Mouse (Mus musculus) hindbrain, embryonic 15.5 days (tissue): ENCODE measurements at regions not wholly inside any gene's neighbourhood (a gene's known extent, or its start where the extent isn't known, plus 50 kb on each side); places are given as distances from the start of the nearest gene placed in this dataset.

Experiments
- ATAC-seq: fragments of 200-750 bp; cut with Nextera tagmentation; 2 replicates; pipeline ENCODE4 v1.8.0; 2017; ENCODE audit warnings: low read depth, moderate number of reproducible peaks, moderate TSS enrichment; ENCODE audit not compliant: low FRiP score
- H3K27ac ChIP-seq: fragments of 300-500 bp; sonication (generic); replicated peaks from 2 replicates; pipeline ENCODE4 v1.5.1; 2015; ENCODE audit warnings: mild to moderate bottlenecking, inconsistent platforms
- H3K27me3 ChIP-seq: fragments of 300-500 bp; sonication (generic); 2 replicates; pipeline ENCODE4 v1.6.1; 2015; ENCODE audit warnings: control low read depth, inconsistent platforms
- H3K36me3 ChIP-seq: fragments of 300-500 bp; sonication (generic); 2 replicates; pipeline ENCODE4 v1.6.1; 2015; ENCODE audit warnings: control low read depth, inconsistent platforms
- H3K4me1 ChIP-seq: fragments of 300-500 bp; sonication (generic); replicated peaks from 2 replicates; pipeline ENCODE4 v1.6.1; 2015; ENCODE audit warnings: control low read depth, inconsistent platforms
- H3K4me2 ChIP-seq: fragments of 300-500 bp; sonication (generic); 2 replicates; pipeline ENCODE4 v1.6.1; 2015; ENCODE audit warnings: moderate library complexity, mild to moderate bottlenecking, inconsistent platforms
- H3K4me3 ChIP-seq: fragments of 300-500 bp; sonication (generic); 2 replicates; pipeline ENCODE4 v1.5.1; 2015; ENCODE audit warnings: mild to moderate bottlenecking, inconsistent platforms
- H3K9ac ChIP-seq: fragments of 300-500 bp; sonication (generic); 2 replicates; pipeline ENCODE4 v1.6.1; 2015; ENCODE audit warnings: inconsistent platforms
- H3K9me3 ChIP-seq: fragments of 300-500 bp; sonication (generic); 2 replicates; pipeline ENCODE4 v1.6.1; 2016; ENCODE audit warnings: control low read depth, inconsistent platforms
- WGBS: fragments of 180-500 bp; shearing (Covaris S2); methylation state at CpG from one replicate; pipeline ENCODE4 v1.1.7; 2015; 5-methylcytosine and 5-hydroxymethylcytosine counted together

GRCm38 (mm10) chr9:74342176-74342575, 232.0 kb downstream of the Wdr72 start:
- Histone ChIP-seq H3K9me3 (no peaks in the 10 kb centered on the region), H3K27ac (no peak overlapping the region), H3K4me2 (no peak overlapping the region), H3K4me3 (no peak overlapping the region), H3K36me3 (no peaks in the 10 kb centered on the region), H3K4me1 (no peaks in the 10 kb centered on the region), H3K9ac (no peak overlapping the region), H3K27me3 (no peaks in the 10 kb centered on the region)
- WGBS, result 72% methylated on average over 1 of the region's 1 CpGs
- no peak for ATAC-seq

- H3K36me3 ChIP-seq, result no peaks in the 10 kb centered on the region
- H3K4me3 ChIP-seq, result no peak overlapping the region
- ATAC-seq, result no peak
- H3K9me3 ChIP-seq, result no peaks in the 10 kb centered on the region
- no peak overlapping the region for H3K4me2 ChIP-seq
- no peaks in the 10 kb centered on the region for H3K4me1 ChIP-seq
- WGBS, result 52% methylated on average over 7 of the region's 7 CpGs
- no peak overlapping the region for H3K27ac ChIP-seq
- H3K9ac ChIP-seq, result no peak overlapping the region
- no peaks in the 10 kb centered on the region for H3K27me3 ChIP-seq
Measured at GRCm38 (mm10) chr9:74345027-74345426, 234.9 kb downstream of the Wdr72 start.

GRCm38 (mm10) chr9:74348776-74349175, 238.6 kb downstream of the Wdr72 start:
- Histone ChIP-seq H3K4me3 (no peak overlapping the region), H3K36me3 (no peaks in the 10 kb centered on the region), H3K9me3 (no peaks in the 10 kb centered on the region), H3K4me2 (no peak overlapping the region), H3K4me1 (no peaks in the 10 kb centered on the region), H3K27me3 (no peaks in the 10 kb centered on the region), H3K27ac (no peak overlapping the region), H3K9ac (no peak overlapping the region)
- ATAC-seq, result no peak
- 31% methylated on average over 2 of the region's 2 CpGs for WGBS

GRCm38 (mm10) chr9:74365930-74366438, 255.8 kb downstream of the Wdr72 start:
- 8% methylated on average over 3 of the region's 3 CpGs for WGBS
- no peaks in the 10 kb centered on the region for H3K36me3 ChIP-seq

GRCm38 (mm10) chr9:74376191-74376590, 266.0 kb downstream of the Wdr72 start:
- Histone ChIP-seq H3K4me1 (no peaks in the 10 kb centered on the region), H3K27ac (no peak overlapping the region), H3K9ac (no peak overlapping the region), H3K4me2 (no peak overlapping the region), H3K4me3 (no peak overlapping the region), H3K36me3 (no peaks in the 10 kb centered on the region), H3K9me3 (no peaks in the 10 kb centered on the region), H3K27me3 (no peaks in the 10 kb centered on the region)
- no peak for ATAC-seq

More at GRCm38 (mm10) chr9:74365930-74366438, 255.8 kb downstream of the Wdr72 start:
- Histone ChIP-seq H3K4me1 (no peaks in the 10 kb centered on the region), H3K9ac (no peak overlapping the region), H3K4me3 (no peak overlapping the region), H3K27me3 (no peaks in the 10 kb centered on the region), H3K27ac (no peak overlapping the region), H3K9me3 (no peaks in the 10 kb centered on the region), H3K4me2 (no peak overlapping the region)
- ATAC-seq, result no peak

- no peak for ATAC-seq
- H3K9me3 ChIP-seq, result no peaks in the 10 kb centered on the region
- no peaks in the 10 kb centered on the region for H3K36me3 ChIP-seq
- no peak overlapping the region for H3K4me2 ChIP-seq
- no peak overlapping the region for H3K27ac ChIP-seq
- H3K4me3 ChIP-seq, result no peak overlapping the region
- H3K27me3 ChIP-seq, result no peaks in the 10 kb centered on the region
- H3K9ac ChIP-seq, result no peak overlapping the region
- H3K4me1 ChIP-seq, result no peaks in the 10 kb centered on the region
Measured at GRCm38 (mm10) chr9:74377204-74377603, 267.0 kb downstream of the Wdr72 start.

GRCm38 (mm10) chr9:74384206-74384896, 274.2 kb downstream of the Wdr72 start:
- no peak overlapping the region for H3K9ac ChIP-seq
- H3K9me3 ChIP-seq, result no peaks in the 10 kb centered on the region
- no peak for ATAC-seq
- no peaks in the 10 kb centered on the region for H3K27me3 ChIP-seq
- 57% methylated on average over 8 of the region's 8 CpGs for WGBS
- H3K4me2 ChIP-seq, result no peak overlapping the region
- no peaks in the 10 kb centered on the region for H3K4me1 ChIP-seq
- no peak overlapping the region for H3K4me3 ChIP-seq
- no peak overlapping the region for H3K27ac ChIP-seq
- H3K36me3 ChIP-seq, result no peaks in the 10 kb centered on the region

GRCm38 (mm10) chr9:74425594-74425993, 315.4 kb downstream of the Wdr72 start:
- no peak overlapping the region for H3K9ac ChIP-seq
- ATAC-seq, result no peak

GRCm38 (mm10) chr9:74449981-74450380, 339.8 kb downstream of the Wdr72 start:
- Histone ChIP-seq H3K36me3 (no peaks in the 10 kb centered on the region), H3K9ac (no peak overlapping the region)
- WGBS, result 49% methylated on average over 5 of the region's 5 CpGs

More at GRCm38 (mm10) chr9:74425594-74425993, 315.4 kb downstream of the Wdr72 start:
- no peaks in the 10 kb centered on the region for H3K9me3 ChIP-seq
- 92% methylated on average over 2 of the region's 2 CpGs for WGBS
- H3K27me3 ChIP-seq, result no peaks in the 10 kb centered on the region
- no peak overlapping the region for H3K4me2 ChIP-seq
- no peaks in the 10 kb centered on the region for H3K36me3 ChIP-seq
- no peak overlapping the region for H3K27ac ChIP-seq
- peaks cover 3% of the 10 kb centered on the region; the same call in 1 of the 2 replicates for H3K4me1 ChIP-seq
- no peak overlapping the region for H3K4me3 ChIP-seq

GRCm38 (mm10) chr9:74461084-74461483, 350.9 kb downstream of the Wdr72 start:
- Histone ChIP-seq H3K36me3 (no peaks in the 10 kb centered on the region), H3K4me1 (no peaks in the 10 kb centered on the region), H3K4me2 (no peak overlapping the region), H3K27me3 (no peaks in the 10 kb centered on the region), H3K27ac (no peak overlapping the region), H3K9ac (no peak overlapping the region), H3K4me3 (no peak overlapping the region), H3K9me3 (no peaks in the 10 kb centered on the region)
- no peak for ATAC-seq
- WGBS, result 24% methylated on average over 2 of the region's 2 CpGs

More at GRCm38 (mm10) chr9:74449981-74450380, 339.8 kb downstream of the Wdr72 start:
- Histone ChIP-seq H3K4me2 (no peak overlapping the region), H3K9me3 (no peaks in the 10 kb centered on the region), H3K27me3 (no peaks in the 10 kb centered on the region), H3K27ac (no peak overlapping the region), H3K4me1 (no peaks in the 10 kb centered on the region), H3K4me3 (no peak overlapping the region)
- ATAC-seq, result no peak

GRCm38 (mm10) chr9:74476830-74477229, 366.7 kb downstream of the Wdr72 start:
- Histone ChIP-seq H3K9ac (no peak overlapping the region), H3K27me3 (no peaks in the 10 kb centered on the region), H3K36me3 (no peaks in the 10 kb centered on the region), H3K4me2 (no peak overlapping the region), H3K4me3 (no peak overlapping the region), H3K9me3 (no peaks in the 10 kb centered on the region), H3K27ac (no peak overlapping the region), H3K4me1 (no peaks in the 10 kb centered on the region)
- ATAC-seq, result no peak
- 72% methylated on average over 2 of the region's 2 CpGs for WGBS

GRCm38 (mm10) chr9:74479273-74479672, 369.1 kb downstream of the Wdr72 start:
- H3K27me3 ChIP-seq, result no peaks in the 10 kb centered on the region
- H3K4me2 ChIP-seq, result peak overlapping the region; percentile 4; the same call in 1 of the 2 replicates
- H3K27ac ChIP-seq, result no peak overlapping the region
- no peaks in the 10 kb centered on the region for H3K9me3 ChIP-seq
- H3K4me3 ChIP-seq, result no peak overlapping the region
- 64% methylated on average over 8 of the region's 8 CpGs for WGBS
- H3K9ac ChIP-seq, result no peak overlapping the region
- H3K36me3 ChIP-seq, result no peaks in the 10 kb centered on the region
- peak; percentile 34; the same call in 1 of the 2 replicates for ATAC-seq
- no peaks in the 10 kb centered on the region for H3K4me1 ChIP-seq

GRCm38 (mm10) chr9:74513887-74514286, 347.8 kb upstream of the Onecut1 start:
- 74% methylated on average over 2 of the region's 2 CpGs for WGBS
- H3K4me3 ChIP-seq, result no peak overlapping the region
- H3K9me3 ChIP-seq, result no peaks in the 10 kb centered on the region
- no peak overlapping the region for H3K4me2 ChIP-seq
- H3K4me1 ChIP-seq, result no peaks in the 10 kb centered on the region
- H3K27ac ChIP-seq, result no peak overlapping the region
- H3K27me3 ChIP-seq, result no peaks in the 10 kb centered on the region
- H3K36me3 ChIP-seq, result no peaks in the 10 kb centered on the region
- ATAC-seq, result no peak
- H3K9ac ChIP-seq, result no peak overlapping the region
